Mouse (Mus musculus) intestine, postnatal 0 days (tissue): ENCODE results near the gene Atp5g1. TPM values are rescaled to one million over a fixed set of nuclear protein-coding genes. Genes with fewer than 3 reads are reported as not detected.

ENCODE experiments used
- ATAC-seq: fragments of 200-750 bp; cut with Nextera tagmentation; 2 replicates; pipeline ENCODE4 v1.8.0; 2017; ENCODE audit warnings: mild to moderate bottlenecking, moderate TSS enrichment, moderate library complexity
- H3K27ac ChIP-seq: fragments of 300-500 bp; sonication (generic); 2 replicates; pipeline ENCODE4 v1.5.1; 2014; ENCODE audit warnings: mild to moderate bottlenecking, low read depth, low read length, moderate library complexity
- H3K27me3 ChIP-seq: fragments of 300-500 bp; sonication (generic); replicated peaks from 2 replicates; pipeline ENCODE4 v1.6.1; 2014; ENCODE audit warnings: low read length, mixed read lengths; ENCODE audit not compliant: control insufficient read depth, insufficient read depth
- H3K36me3 ChIP-seq: fragments of 300-500 bp; sonication (generic); 2 replicates; pipeline ENCODE4 v1.6.1; 2014; ENCODE audit warnings: mild to moderate bottlenecking, moderate library complexity; ENCODE audit not compliant: control insufficient read depth, insufficient read depth
- H3K4me1 ChIP-seq: fragments of 300-500 bp; sonication (generic); replicated peaks from 2 replicates; pipeline ENCODE4 v1.6.1; 2014; ENCODE audit warnings: antibody characterized with exemption, low read length, mixed read lengths; ENCODE audit not compliant: control insufficient read depth, insufficient read depth
- H3K4me2 ChIP-seq: fragments of 300-500 bp; sonication (generic); replicated peaks from 2 replicates; pipeline ENCODE4 v1.6.1; 2014; ENCODE audit warnings: low read depth, mild to moderate bottlenecking, moderate library complexity
- H3K4me3 ChIP-seq: fragments of 300-500 bp; sonication (generic); 2 replicates; pipeline ENCODE4 v1.5.1; 2014; ENCODE audit warnings: low read depth, low read length
- H3K9ac ChIP-seq: fragments of 300-500 bp; sonication (generic); 2 replicates; pipeline ENCODE4 v1.6.1; 2014; ENCODE audit warnings: mild to moderate bottlenecking, low read depth, low read length
- H3K9me3 ChIP-seq: fragments of 300-500 bp; sonication (generic); 2 replicates; pipeline ENCODE4 v1.6.1; 2016; ENCODE audit warnings: mixed run types; ENCODE audit not compliant: control insufficient read depth
- CTCF ChIP-seq: sonication (generic); IDR thresholded peaks from 2 replicates; pipeline ENCODE4 v1.5.1; 2016; ENCODE audit warnings: low read depth, mild to moderate bottlenecking, control low read depth, antibody characterized with exemption, moderate library complexity
- WGBS: fragments of 180-500 bp; shearing (Covaris S2); extraction: QIAGEN DNeasy Blood & Tissue Kit; methylation state at CpG from one replicate; pipeline ENCODE4 v1.1.7; 2014; 5-methylcytosine and 5-hydroxymethylcytosine counted together
- polyA plus RNA-seq: library from polyadenylated mRNA; unstranded; fragments of >200 nt; fragmentation: Nextera tagmentation; extraction: Ambion mirVana; gene quantifications from 2 replicates; pipeline ENCODE4 v1.2.1, GENCODE M21; 2015

Atp5g1 gene
- polyA plus RNA-seq, 1 experiment from 2014 or later = 1,236 TPM

GRCm38 (mm10) chr11:96065215-96065911, 10.1 kb downstream of the Atp5g1 start, which contains the start of gene Ube2z:
Gene Ube2z (minus strand): TSS chr11:96065388.
- peak; percentile 42 for TF ChIP-seq CTCF
- peak within 1 kb of the TSS; percentile 91 for H3K9ac ChIP-seq
- H3K36me3 ChIP-seq = peaks cover 14% of the 10 kb centered on the region
- no peaks in the 10 kb centered on the region for H3K9me3 ChIP-seq
- 3% methylated on average over 49 of the region's 50 CpGs for WGBS
- ATAC-seq = peak; percentile 98
- peak within 1 kb of the TSS; percentile 90 for H3K27ac ChIP-seq
- H3K4me2 ChIP-seq = peak within 1 kb of the TSS; percentile 70
- no peaks in the 10 kb centered on the region for H3K4me1 ChIP-seq
- no peaks in the 10 kb centered on the region for H3K27me3 ChIP-seq
- H3K4me3 ChIP-seq = peak within 1 kb of the TSS; percentile 93

GRCm38 (mm10) chr11:96064521-96065214, 10.8 kb downstream of the Atp5g1 start:
- no peaks in the 10 kb centered on the region for H3K4me1 ChIP-seq
- no peaks in the 10 kb centered on the region for H3K9me3 ChIP-seq
- WGBS = under 1% methylated on average over 64 of the region's 64 CpGs
- H3K27me3 ChIP-seq = no peaks in the 10 kb centered on the region
- peaks cover 12% of the 10 kb centered on the region for H3K36me3 ChIP-seq
- no peak for TF ChIP-seq CTCF
- peak overlapping the region; percentile 90 for H3K27ac ChIP-seq
- H3K9ac ChIP-seq = peak overlapping the region; percentile 91
- peak overlapping the region; percentile 70 for H3K4me2 ChIP-seq
- peak overlapping the region; percentile 93 for H3K4me3 ChIP-seq
- ATAC-seq = peak; percentile 50

- Histone ChIP-seq H3K4me3 (no peak overlapping the region), H3K4me1 (no peaks in the 10 kb centered on the region), H3K4me2 (no peak overlapping the region), H3K9ac (no peak overlapping the region), H3K36me3 (peaks cover 60% of the 10 kb centered on the region), H3K9me3 (no peaks in the 10 kb centered on the region), H3K27ac (no peak overlapping the region), H3K27me3 (no peaks in the 10 kb centered on the region)
- 78% methylated on average over 4 of the region's 4 CpGs for WGBS
- no peak for TF ChIP-seq CTCF
- ATAC-seq = no peak
Measured at GRCm38 (mm10) chr11:96058309-96058708, 17.2 kb downstream of the Atp5g1 start.

- ATAC-seq = no peak
- 91% methylated on average over 3 of the region's 3 CpGs for WGBS
- no peak overlapping the region for H3K4me2 ChIP-seq
- no peaks in the 10 kb centered on the region for H3K9me3 ChIP-seq
- H3K9ac ChIP-seq = no peak overlapping the region
- TF ChIP-seq CTCF = no peak
- no peak overlapping the region for H3K27ac ChIP-seq
- no peak overlapping the region for H3K4me3 ChIP-seq
- no peaks in the 10 kb centered on the region for H3K4me1 ChIP-seq
- peaks cover 81% of the 10 kb centered on the region for H3K36me3 ChIP-seq
- no peaks in the 10 kb centered on the region for H3K27me3 ChIP-seq
Measured at GRCm38 (mm10) chr11:96050854-96051253, 24.6 kb downstream of the Atp5g1 start.

GRCm38 (mm10) chr11:96049939-96050338, 25.5 kb downstream of the Atp5g1 start:
- H3K9me3 ChIP-seq = no peaks in the 10 kb centered on the region
- H3K4me3 ChIP-seq = no peak overlapping the region
- H3K36me3 ChIP-seq = peaks cover 77% of the 10 kb centered on the region
- TF ChIP-seq CTCF = no peak
- no peak overlapping the region for H3K9ac ChIP-seq
- no peaks in the 10 kb centered on the region for H3K27me3 ChIP-seq
- no peak overlapping the region for H3K27ac ChIP-seq
- no peak overlapping the region for H3K4me2 ChIP-seq
- H3K4me1 ChIP-seq = no peaks in the 10 kb centered on the region
- no peak for ATAC-seq
- 88% methylated on average over 4 of the region's 4 CpGs for WGBS

- no peaks in the 10 kb centered on the region for H3K9me3 ChIP-seq
- ATAC-seq = no peak
- no peaks in the 10 kb centered on the region for H3K4me1 ChIP-seq
- H3K27me3 ChIP-seq = no peaks in the 10 kb centered on the region
- WGBS = 80% methylated on average over 4 of the region's 4 CpGs
- H3K9ac ChIP-seq = no peak overlapping the region
- TF ChIP-seq CTCF = no peak
- peaks cover 73% of the 10 kb centered on the region for H3K36me3 ChIP-seq
- no peak overlapping the region for H3K4me3 ChIP-seq
- H3K4me2 ChIP-seq = no peak overlapping the region
- peak overlapping the region; percentile 64 for H3K27ac ChIP-seq
Measured at GRCm38 (mm10) chr11:96047469-96048373, 27.7 kb downstream of the Atp5g1 start.
